Comparison of ENCODE assay signal across 8 mouse cellular contexts in the genomic region with DNA sequence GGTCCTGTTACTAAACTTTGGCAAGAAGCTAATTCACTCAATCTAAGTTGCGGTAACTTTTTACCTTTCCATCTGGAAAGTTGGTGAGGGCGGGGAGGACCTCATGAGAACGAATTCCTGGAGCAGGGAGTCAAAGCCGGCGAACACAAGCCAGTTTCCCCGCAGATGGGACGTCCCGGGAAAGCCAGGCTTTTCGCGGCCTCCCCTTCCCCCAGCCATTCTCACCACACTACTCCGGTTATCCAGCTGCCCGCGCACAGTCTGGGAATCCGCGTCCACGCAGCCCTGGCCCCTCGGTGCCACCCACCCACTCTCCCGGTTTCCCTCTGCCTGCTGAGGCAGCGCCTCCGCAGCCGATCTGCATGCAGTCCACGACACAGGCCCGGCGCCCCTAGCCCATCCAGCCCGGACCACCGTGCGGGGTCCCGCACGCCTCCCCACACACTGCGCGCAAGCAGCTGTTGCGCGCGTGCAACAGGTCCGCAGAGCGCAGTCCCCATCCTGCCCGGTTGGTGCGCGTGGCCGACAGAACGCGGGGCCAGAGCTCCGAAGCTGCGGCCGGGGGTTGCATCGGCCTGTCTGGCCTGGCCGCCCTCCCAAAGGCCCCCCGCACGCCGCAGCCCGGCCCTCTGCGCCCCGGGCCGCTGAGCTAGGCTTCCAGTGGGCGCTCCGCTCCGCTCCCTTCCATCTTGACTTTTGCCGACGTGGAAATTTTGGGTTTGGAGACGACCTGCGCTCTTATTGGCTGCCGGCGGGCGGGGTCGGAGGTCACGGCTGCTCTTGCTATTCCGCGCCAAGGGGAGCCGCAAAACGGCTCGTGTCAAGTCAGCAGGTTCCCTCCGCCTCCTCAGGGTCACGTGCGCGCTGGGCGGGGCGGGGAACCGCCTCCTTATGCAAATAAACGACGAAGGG.
A peak's percentile ranks its signal among the peaks of the same experiment; 100 is the strongest.
DNase-seq lines count a peak whose midpoint lies in the region; ATAC-seq and TF ChIP-seq lines count a peak whose summit lies in the region.

No protein-coding gene starts in this region.

- TF ChIP-seq POLR2A in brain, embryonic 14.5 days (IDR thresholded peaks at IDR 0.05; ENCODE audit: borderline replicate concordance, extremely low read depth, insufficient read depth, insufficient read length, poor library complexity, severe bottlenecking) = no peak
- TF ChIP-seq POLR2A in lung, adult 2 months (IDR thresholded peaks at IDR 0.05; ENCODE audit: borderline replicate concordance, extremely low read depth, low read depth, low read length) = no peak
- no peak for TF ChIP-seq POLR2A in thymus, adult 2 months (IDR thresholded peaks at IDR 0.05; ENCODE audit: control insufficient read depth, extremely low read depth, insufficient read depth, low read length, poor library complexity)

- TF ChIP-seq CTCF in E14TG2a.4 (conservative IDR thresholded peaks at IDR 0.05; ENCODE audit: low read length) = no peak
- no peak for TF ChIP-seq CTCF in brain, embryonic 14.5 days (IDR thresholded peaks at IDR 0.05; ENCODE audit: borderline replicate concordance, extremely low read depth, insufficient read depth, insufficient read length)
- no peak for TF ChIP-seq CTCF in lung, adult 2 months (IDR thresholded peaks at IDR 0.05; ENCODE audit: insufficient read depth, low read length)
- 0 out of 2 replicates have a peak, but pooled peaks have one; percentile 30 for TF ChIP-seq CTCF in thymus, adult 2 months (IDR thresholded peaks at IDR 0.05; ENCODE audit: borderline replicate concordance, control insufficient read depth, extremely low read depth, insufficient read depth, low read length, poor library complexity)

- H3K27ac ChIP-seq in forebrain, embryonic 15.5 days (replicated peaks) = no peak overlapping the region
- H3K27ac ChIP-seq in thymus, adult 2 months (ENCODE audit: control insufficient read depth, insufficient read depth, low read length) = no peak overlapping the region

- WGBS in forebrain, embryonic 15.5 days = under 1% methylated on average over 80 of the region's 80 CpGs
- under 1% methylated on average over 80 of the region's 80 CpGs for WGBS in lung, adult 2 months
- under 1% methylated on average over 79 of the region's 80 CpGs for WGBS in thymus, adult 2 months

- H3K27me3 ChIP-seq in E14TG2a.4 (ENCODE audit: insufficient read depth, low read length) = peaks cover 9% of the 10 kb centered on the region
- H3K27me3 ChIP-seq in forebrain, embryonic 15.5 days = peaks cover 8% of the 10 kb centered on the region
- H3K27me3 ChIP-seq in thymus, adult 2 months (ENCODE audit: control insufficient read depth, insufficient read depth, low read length) = no peaks in the 10 kb centered on the region

- ATAC-seq in forebrain, embryonic 15.5 days (replicated peaks) = peak; percentile 91

- H3K9ac ChIP-seq in forebrain, embryonic 15.5 days (replicated peaks) = peak overlapping the region; percentile 39

- peak overlapping the region; percentile 96 for H3K4me2 ChIP-seq in forebrain, embryonic 15.5 days (replicated peaks)

- H3K36me3 ChIP-seq in E14TG2a.4 (ENCODE audit: insufficient read depth, low read length) = no peaks in the 10 kb centered on the region
- H3K36me3 ChIP-seq in forebrain, embryonic 15.5 days = no peaks in the 10 kb centered on the region
- no peaks in the 10 kb centered on the region for H3K36me3 ChIP-seq in thymus, adult 2 months (ENCODE audit: control insufficient read depth, insufficient read depth, low read length)

- intact Hi-C loops in heart, postnatal 25 days (cut with DNase I) = loop anchor here (5.0 kb wide), 2 partner anchors 53 to 92 kb away; no protein-coding TSS in a partner anchor

- H3K4me3 ChIP-seq in E14TG2a.4 (replicated peaks; ENCODE audit: low read length) = peak overlapping the region; percentile 96
- peak overlapping the region; percentile 58 for H3K4me3 ChIP-seq in forebrain, embryonic 15.5 days
- peak overlapping the region; percentile 72 for H3K4me3 ChIP-seq in lung, adult 2 months (replicated peaks; ENCODE audit: extremely low read depth, low read depth, low read length)
- peak overlapping the region; percentile 72 for H3K4me3 ChIP-seq in thymus, adult 2 months (ENCODE audit: control insufficient read depth, insufficient read depth, low read length)

- no peaks in the 10 kb centered on the region for H3K9me3 ChIP-seq in E14TG2a.4 (ENCODE audit: low read length)
- H3K9me3 ChIP-seq in forebrain, embryonic 15.5 days = no peaks in the 10 kb centered on the region

- DNase-seq in brain, embryonic 14.5 days (ENCODE audit: low read depth) = peak; percentile 93
- peak; percentile 78 for DNase-seq in heart, postnatal 25 days (ENCODE audit: low spot score)
- DNase-seq in layer of hippocampus, adult 18-20 months (ENCODE audit: low spot score in 2 of 2) = peak; percentile 22 to 33
- peak; percentile 75 for DNase-seq in lung, adult 2 months
- peak; percentile 90 for DNase-seq in ovary, adult 18-20 months (ENCODE audit: low spot score)
- peak; percentile 92 for DNase-seq in thymus, adult 2 months

- peaks cover 32% of the 10 kb centered on the region for H3K4me1 ChIP-seq in E14TG2a.4 (replicated peaks; ENCODE audit: low read depth, low read length)
- H3K4me1 ChIP-seq in forebrain, embryonic 15.5 days = peaks cover 16% of the 10 kb centered on the region
- H3K4me1 ChIP-seq in lung, adult 2 months (ENCODE audit: control insufficient read depth, insufficient read depth, low read length) = no peaks in the 10 kb centered on the region; the same call in 1 of the 2 replicates
- peaks cover 14% of the 10 kb centered on the region for H3K4me1 ChIP-seq in thymus, adult 2 months (replicated peaks; ENCODE audit: control insufficient read depth, insufficient read depth, low read length)

Comparison
In these comparisons a context has a peak if more than half of its experiments do, and no peak if none do; other contexts are left out.
1. DNase-seq: peak in every context shown above with its lines; median percentile 93 in brain, embryonic 14.5 days; 92 in thymus, adult 2 months; 90 in ovary, adult 18-20 months; 78 in heart, postnatal 25 days; 75 in lung, adult 2 months; 28 in layer of hippocampus, adult 18-20 months.